Mouse (Mus musculus) limb, embryonic 12.5 days (tissue): ENCODE measurements around the gene Akap8. TPM values are rescaled to one million over a fixed set of nuclear protein-coding genes. Genes with fewer than 3 reads are reported as not detected.

Experiments used
- ATAC-seq: fragments of 200-750 bp; cut with Nextera tagmentation; 2 replicates; pipeline ENCODE4 v1.8.0; 2017; ENCODE audit warnings: low read depth, moderate TSS enrichment; ENCODE audit not compliant: insufficient number of reproducible peaks, insufficient read depth, low FRiP score, low TSS enrichment
- H3K27ac ChIP-seq: fragments of 300-500 bp; sonication (generic); 2 replicates; pipeline ENCODE4 v1.5.1; 2016; ENCODE audit warnings: mild to moderate bottlenecking, moderate library complexity
- H3K27me3 ChIP-seq: fragments of 300-500 bp; sonication (generic); 2 replicates; pipeline ENCODE4 v1.6.1; 2016; ENCODE audit warnings: mild to moderate bottlenecking, moderate library complexity
- H3K36me3 ChIP-seq: fragments of 300-500 bp; sonication (generic); 2 replicates; pipeline ENCODE4 v1.6.1; 2016; ENCODE audit warnings: mild to moderate bottlenecking, moderate library complexity
- H3K4me1 ChIP-seq: fragments of 300-500 bp; sonication (generic); replicated peaks from 2 replicates; pipeline ENCODE4 v1.6.1; 2016
- H3K4me2 ChIP-seq: fragments of 300-500 bp; sonication (generic); 2 replicates; pipeline ENCODE4 v1.6.1; 2016; ENCODE audit warnings: mild to moderate bottlenecking, moderate library complexity
- H3K4me3 ChIP-seq: fragments of 300-500 bp; sonication (generic); replicated peaks from 2 replicates; pipeline ENCODE4 v1.5.1; 2016; ENCODE audit warnings: mild to moderate bottlenecking
- H3K9ac ChIP-seq: fragments of 300-500 bp; sonication (generic); replicated peaks from 2 replicates; pipeline ENCODE4 v1.6.1; 2016; ENCODE audit warnings: mild to moderate bottlenecking, moderate library complexity
- H3K9me3 ChIP-seq: fragments of 300-500 bp; sonication (generic); 2 replicates; pipeline ENCODE4 v1.6.1; 2016; ENCODE audit warnings: mild to moderate bottlenecking, moderate library complexity
- WGBS: fragments of 180-500 bp; shearing (Covaris S2); methylation state at CpG from one replicate; pipeline ENCODE4 v1.1.7; 2016; 5-methylcytosine and 5-hydroxymethylcytosine counted together
- polyA plus RNA-seq: library from polyadenylated mRNA; unstranded; fragments of >200 nt; fragmentation: Nextera tagmentation; extraction: Ambion mirVana; gene quantifications from 2 replicates; pipeline ENCODE4 v1.2.1, GENCODE M21; 2016

Gene Akap8
- polyA plus RNA-seq = 151 and 153 TPM in 2 replicates

DNA sequence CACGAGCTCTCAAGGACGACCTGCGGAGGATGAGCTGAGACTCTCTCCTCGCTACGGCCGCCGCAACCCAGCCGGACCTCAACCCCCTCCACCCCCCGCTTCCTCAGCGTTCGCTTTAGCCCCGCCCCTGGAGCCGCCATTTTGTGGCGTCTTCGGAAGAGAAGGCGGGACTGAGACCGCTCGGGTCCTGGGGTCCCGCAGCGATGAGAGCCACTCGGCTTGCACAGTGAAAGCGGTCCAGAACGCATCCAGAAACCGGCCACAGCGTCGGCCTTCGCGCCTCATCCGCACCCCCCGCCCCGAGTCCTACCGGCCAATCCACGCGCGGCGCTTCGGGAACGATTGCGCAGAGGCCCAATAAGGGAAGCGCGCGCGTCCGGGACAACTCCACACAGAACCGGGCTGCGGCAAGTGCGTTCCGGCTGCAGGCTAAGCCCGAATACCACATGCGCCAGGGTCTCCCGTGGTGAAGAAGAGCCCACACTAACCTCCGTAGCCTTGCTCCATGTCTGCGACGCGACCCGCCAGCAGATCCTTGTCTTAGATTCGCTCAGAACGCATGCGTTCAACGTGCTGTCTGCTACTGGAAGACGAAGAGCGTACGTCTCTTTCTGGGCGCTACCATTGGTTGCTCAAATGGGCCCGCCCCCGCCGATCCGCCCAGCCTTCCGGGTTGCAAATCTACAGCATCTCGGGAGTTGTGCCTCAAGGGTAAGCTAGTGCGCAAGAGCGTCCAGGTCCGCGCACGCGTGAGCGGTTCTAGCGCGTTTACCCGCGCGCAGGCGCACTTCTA is at the start of gene Akap8:
TSS of gene Akap8 (minus strand) at position 642 of the 793 bp plus-strand sequence.
- Histone ChIP-seq H3K9me3 (no peaks in the 10 kb centered on the region), H3K4me1 (peaks cover 21% of the 10 kb centered on the region), H3K27ac (peak within 1 kb of the TSS; percentile 96), H3K4me3 (peak within 1 kb of the TSS; percentile 83), H3K4me2 (peak within 1 kb of the TSS; percentile 79), H3K9ac (peak within 1 kb of the TSS; percentile 85), H3K36me3 (peaks cover 46% of the 10 kb centered on the region), H3K27me3 (no peaks in the 10 kb centered on the region)
- ATAC-seq = peak; percentile 99
- WGBS = under 1% methylated on average over 83 of the region's 83 CpGs

DNA sequence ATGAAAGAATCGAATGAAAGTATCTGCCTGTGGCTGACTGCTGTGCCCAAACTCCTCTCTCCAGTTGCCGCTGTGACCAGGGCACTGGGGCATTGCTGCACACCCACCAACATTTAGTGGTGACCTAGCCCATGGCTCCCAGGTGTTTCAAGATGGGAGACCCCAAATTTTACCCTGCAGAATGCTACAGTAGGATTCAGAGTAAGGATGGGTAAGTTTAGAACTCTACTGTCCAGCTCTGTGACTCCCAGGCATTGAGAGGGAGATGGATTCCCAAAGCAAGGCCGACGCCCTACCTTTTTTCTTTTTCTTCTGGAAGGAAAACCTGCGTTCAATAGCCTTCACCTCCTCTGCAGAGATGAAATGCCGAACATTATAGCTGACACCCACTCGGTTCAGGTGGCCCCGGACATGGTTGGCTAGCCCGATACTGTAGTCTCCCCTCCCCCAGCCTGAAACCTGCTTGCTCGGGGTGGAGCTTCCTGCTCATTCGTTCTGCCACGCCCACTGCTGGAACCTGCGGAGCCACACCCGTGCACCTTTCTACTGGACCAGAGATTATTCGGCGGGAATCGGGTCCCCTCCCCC is 48.0 kb upstream of the Akap8 start:
- ATAC-seq = 0 out of 2 replicates have a peak, but pooled peaks have one; percentile 33
- Histone ChIP-seq H3K4me1 (peaks cover 11% of the 10 kb centered on the region; the same call in 1 of the 2 replicates), H3K4me3 (peak overlapping the region; percentile 33), H3K9me3 (no peaks in the 10 kb centered on the region), H3K36me3 (no peaks in the 10 kb centered on the region), H3K9ac (0 out of 2 replicates have a peak overlapping the region, but pooled peaks have one; percentile 27), H3K27ac (no peak overlapping the region), H3K27me3 (no peaks in the 10 kb centered on the region), H3K4me2 (peak overlapping the region; percentile 51)
- 18% methylated on average over 12 of the region's 17 CpGs for WGBS

DNA sequence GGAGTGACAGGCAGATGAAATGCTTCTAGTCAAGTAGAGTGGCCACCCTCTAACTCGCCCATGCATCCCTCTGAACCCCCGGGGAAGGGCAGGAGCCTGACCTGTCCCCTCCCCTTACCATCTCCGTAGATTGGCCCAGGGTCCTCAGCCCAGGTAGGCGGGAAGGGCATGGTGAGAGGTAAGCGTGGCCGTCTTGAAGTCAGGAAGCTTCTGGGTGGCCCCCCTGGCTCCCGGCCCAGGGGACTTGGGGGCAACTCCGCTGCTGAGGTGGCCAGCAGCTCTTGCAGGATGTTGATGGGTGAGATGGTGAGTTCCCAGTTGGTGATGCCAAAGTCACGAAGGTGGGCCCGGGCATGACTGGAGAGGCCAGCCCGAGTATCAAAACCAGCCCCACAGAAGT is 46.7 kb upstream of the Akap8 start:
- H3K4me3 ChIP-seq = no peak overlapping the region
- no peak for ATAC-seq

DNA sequence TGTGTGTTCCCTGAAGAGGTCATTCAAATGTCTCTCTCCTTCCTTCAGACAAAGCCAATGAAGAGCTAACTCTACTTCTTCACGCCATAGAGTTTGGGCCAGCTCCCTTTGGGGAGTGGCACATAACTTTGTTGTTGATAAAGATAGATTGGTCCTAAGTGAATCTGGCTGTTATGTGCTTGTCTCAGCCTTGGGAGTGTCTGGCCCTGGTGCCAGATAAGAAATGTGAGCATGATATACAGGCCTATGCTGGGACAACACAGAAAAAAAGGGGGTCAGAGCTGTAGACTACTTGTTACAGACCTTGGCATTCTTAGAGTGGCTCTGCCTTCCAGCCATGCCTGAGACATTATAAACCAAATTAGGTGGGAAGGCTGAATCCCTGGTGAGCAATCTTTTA is 44.3 kb upstream of the Akap8 start:
- H3K4me2 ChIP-seq = peak overlapping the region; percentile 52
- H3K9ac ChIP-seq = no peak overlapping the region; the same call in 1 of the 2 replicates
- 0 out of 2 replicates have a peak overlapping the region, but pooled peaks have one; percentile 66 for H3K27ac ChIP-seq
- no peak for ATAC-seq
- peaks cover 22% of the 10 kb centered on the region for H3K4me1 ChIP-seq
- 0 out of 2 replicates have a peak overlapping the region, but pooled peaks have one; percentile 88 for H3K4me3 ChIP-seq
- H3K36me3 ChIP-seq = peaks cover 26% of the 10 kb centered on the region
- H3K9me3 ChIP-seq = no peaks in the 10 kb centered on the region
- no peaks in the 10 kb centered on the region for H3K27me3 ChIP-seq
- 83% methylated on average over 1 of the region's 1 CpGs for WGBS

More for the DNA sequence above, 46.7 kb upstream of the Akap8 start:
- no peak overlapping the region for H3K4me2 ChIP-seq
- no peak overlapping the region for H3K27ac ChIP-seq
- no peaks in the 10 kb centered on the region for H3K27me3 ChIP-seq
- no peaks in the 10 kb centered on the region for H3K9me3 ChIP-seq
- H3K36me3 ChIP-seq = peaks cover 2% of the 10 kb centered on the region; the same call in 1 of the 2 replicates
- H3K4me1 ChIP-seq = peaks cover 18% of the 10 kb centered on the region
- 84% methylated on average over 11 of the region's 11 CpGs for WGBS
- H3K9ac ChIP-seq = no peak overlapping the region

DNA sequence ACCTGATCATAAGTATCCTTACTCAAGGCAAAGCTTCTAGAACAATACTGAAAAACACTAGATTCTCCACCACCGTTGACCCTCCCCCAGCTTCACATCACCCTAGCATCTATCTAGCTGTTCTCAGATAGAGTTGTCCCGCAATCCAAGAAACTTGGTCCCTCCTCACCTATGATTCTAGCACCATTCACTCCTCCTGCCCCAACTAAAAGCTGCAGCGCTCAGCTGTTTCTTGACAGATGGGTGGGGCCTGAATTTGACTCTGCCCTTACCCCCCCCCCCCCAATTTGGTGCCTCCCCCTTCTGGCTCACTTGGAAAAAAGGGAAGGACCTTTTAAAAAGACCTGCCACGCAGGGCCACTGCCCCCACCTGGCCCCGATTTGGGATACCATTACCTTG is 43.8 kb upstream of the Akap8 start:
- Histone ChIP-seq H3K9ac (no peak overlapping the region; the same call in none of the 2 replicates), H3K27me3 (no peaks in the 10 kb centered on the region), H3K4me2 (peak overlapping the region; percentile 52), H3K36me3 (peaks cover 31% of the 10 kb centered on the region), H3K4me1 (peaks cover 22% of the 10 kb centered on the region), H3K9me3 (no peaks in the 10 kb centered on the region), H3K4me3 (peak overlapping the region; percentile 88), H3K27ac (peak overlapping the region; percentile 66; the same call in 1 of the 2 replicates)
- WGBS = 49% methylated on average over 5 of the region's 5 CpGs
- ATAC-seq = no peak

DNA sequence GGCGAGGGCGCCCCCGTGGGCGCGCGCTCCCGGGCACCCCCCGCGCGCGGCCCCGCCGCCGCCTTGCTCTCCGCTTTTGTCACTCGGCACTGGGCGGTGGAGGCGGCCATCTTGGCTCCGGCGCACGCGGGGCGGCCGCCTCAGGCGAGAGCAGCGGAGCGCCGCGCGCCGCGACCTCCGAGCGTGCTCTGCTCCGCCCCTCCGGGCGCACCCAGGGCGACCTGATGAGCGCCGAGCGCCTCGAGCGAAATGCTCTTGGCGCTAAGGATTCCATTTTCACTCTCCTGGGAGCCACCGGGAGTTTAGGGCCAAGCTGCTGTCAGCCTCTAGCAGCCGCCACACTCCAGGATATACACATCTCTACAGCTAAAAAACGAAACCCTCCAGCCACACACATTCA is 43.3 kb upstream of the Akap8 start:
- peak overlapping the region; percentile 66 for H3K27ac ChIP-seq
- peak; percentile 82 for ATAC-seq
- WGBS = 1% methylated on average over 39 of the region's 47 CpGs

DNA sequence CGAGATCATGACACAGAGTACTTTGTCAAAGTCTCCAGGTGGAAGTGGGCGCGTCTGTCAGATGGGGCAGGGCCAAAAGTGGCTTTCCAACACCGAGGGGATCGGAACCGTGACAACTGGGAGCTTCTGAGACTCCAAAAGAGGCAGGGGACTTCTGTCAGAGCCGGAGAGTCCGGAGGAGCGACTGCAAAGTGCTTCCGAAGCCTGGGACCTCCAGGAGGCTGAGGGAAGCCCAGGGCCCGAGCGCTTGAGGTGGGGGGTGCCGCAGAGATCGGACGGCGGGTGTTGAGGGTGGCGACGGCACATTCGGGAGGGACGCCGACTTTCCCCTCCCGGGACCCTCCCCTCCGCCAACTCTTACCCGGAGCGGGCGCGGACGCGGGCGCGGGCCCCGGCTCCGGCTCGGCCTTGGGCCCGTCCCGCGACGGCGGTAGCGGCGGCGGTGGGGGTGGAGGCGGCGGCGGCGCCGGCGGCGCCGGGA is 42.8 kb upstream of the Akap8 start:
- Histone ChIP-seq H3K27ac (peak overlapping the region; percentile 66; the same call in 1 of the 2 replicates), H3K27me3 (no peaks in the 10 kb centered on the region), H3K9ac (peak overlapping the region; percentile 96), H3K4me3 (peak overlapping the region; percentile 88), H3K4me1 (peaks cover 22% of the 10 kb centered on the region), H3K9me3 (no peaks in the 10 kb centered on the region), H3K36me3 (peaks cover 41% of the 10 kb centered on the region), H3K4me2 (peak overlapping the region; percentile 86)
- under 1% methylated on average over 22 of the region's 50 CpGs for WGBS
- peak; percentile 18 for ATAC-seq

More for the DNA sequence above, 43.3 kb upstream of the Akap8 start:
- Histone ChIP-seq H3K9ac (peak overlapping the region; percentile 96), H3K4me2 (peak overlapping the region; percentile 52), H3K36me3 (peaks cover 36% of the 10 kb centered on the region), H3K9me3 (no peaks in the 10 kb centered on the region), H3K27me3 (no peaks in the 10 kb centered on the region), H3K4me1 (peaks cover 22% of the 10 kb centered on the region), H3K4me3 (peak overlapping the region; percentile 88)

DNA sequence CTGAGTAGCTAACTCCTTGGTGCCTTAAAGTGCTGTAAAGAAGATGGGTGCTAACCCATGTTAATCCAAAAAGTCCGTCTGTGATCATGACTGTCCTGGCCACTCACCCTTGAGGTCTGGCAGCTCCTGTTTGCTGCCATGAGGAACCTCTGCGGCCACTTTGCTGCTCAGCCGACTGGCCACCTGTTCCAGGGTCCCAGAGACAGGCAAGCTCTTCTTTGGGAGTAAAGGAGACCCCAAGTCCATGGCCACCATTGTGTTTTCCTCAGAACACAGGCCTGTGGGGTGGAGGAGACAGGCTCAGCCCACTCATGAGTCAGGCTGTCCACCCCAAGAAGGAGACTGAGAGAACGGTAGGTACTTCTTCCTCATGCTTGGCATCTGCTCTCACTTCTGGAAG is 41.6 kb upstream of the Akap8 start:
- Histone ChIP-seq H3K9ac (peak overlapping the region; percentile 12; the same call in 1 of the 2 replicates), H3K4me3 (peak overlapping the region; percentile 88), H3K27me3 (no peaks in the 10 kb centered on the region), H3K4me2 (peak overlapping the region; percentile 86), H3K9me3 (no peaks in the 10 kb centered on the region), H3K36me3 (peaks cover 52% of the 10 kb centered on the region), H3K27ac (no peak overlapping the region), H3K4me1 (peaks cover 22% of the 10 kb centered on the region)
- WGBS = 72% methylated on average over 4 of the region's 4 CpGs
- ATAC-seq = no peak

DNA sequence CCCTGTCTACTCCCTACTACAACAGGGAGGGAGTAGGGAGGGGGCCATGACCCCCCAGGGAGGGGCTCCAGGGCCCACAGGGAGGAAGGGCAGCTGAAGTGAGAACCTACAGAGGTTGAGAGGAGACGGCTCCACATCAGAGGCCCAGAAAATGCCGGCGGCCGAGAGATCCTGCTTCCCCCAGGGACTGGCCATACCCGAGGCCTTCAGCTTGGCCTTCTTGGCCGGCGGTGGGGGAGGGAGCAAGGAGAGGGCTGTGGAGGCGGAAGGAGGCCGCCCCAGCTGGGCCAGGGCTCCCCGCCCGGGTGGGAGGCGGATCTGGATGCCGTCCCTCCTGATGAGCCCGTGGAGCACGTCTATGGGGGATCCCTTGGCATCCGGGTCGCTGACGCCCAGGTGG is 38.9 kb upstream of the Akap8 start:
- Histone ChIP-seq H3K4me3 (no peak overlapping the region), H3K36me3 (peaks cover 80% of the 10 kb centered on the region), H3K9ac (no peak overlapping the region), H3K4me2 (no peak overlapping the region), H3K9me3 (no peaks in the 10 kb centered on the region), H3K27me3 (no peaks in the 10 kb centered on the region), H3K27ac (no peak overlapping the region), H3K4me1 (peaks cover 16% of the 10 kb centered on the region)
- no peak for ATAC-seq
- 90% methylated on average over 18 of the region's 18 CpGs for WGBS

DNA sequence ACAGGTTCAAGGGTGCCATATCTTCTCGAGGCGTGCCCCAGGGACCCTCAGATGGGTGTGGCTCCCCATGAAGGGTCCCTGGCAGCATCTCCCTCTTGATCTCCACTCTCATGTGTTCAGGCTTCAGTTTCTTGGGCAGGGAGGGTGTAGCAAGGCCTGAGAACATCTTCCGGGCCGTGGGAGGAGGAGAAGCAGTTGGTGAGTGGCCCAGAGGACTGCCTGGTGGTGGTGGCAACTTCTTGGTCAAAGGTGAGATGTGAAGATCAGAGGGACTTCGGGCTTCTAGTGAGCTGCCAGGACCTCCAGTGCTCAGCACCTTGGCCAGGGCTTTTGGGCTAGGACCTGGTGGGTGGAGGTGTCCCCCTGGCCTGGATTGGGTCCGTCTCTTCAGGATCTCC is 37.9 kb upstream of the Akap8 start:
- Histone ChIP-seq H3K4me1 (peaks cover 11% of the 10 kb centered on the region), H3K27me3 (no peaks in the 10 kb centered on the region), H3K4me3 (no peak overlapping the region), H3K36me3 (peaks cover 90% of the 10 kb centered on the region), H3K9ac (no peak overlapping the region), H3K4me2 (no peak overlapping the region), H3K9me3 (no peaks in the 10 kb centered on the region), H3K27ac (no peak overlapping the region)
- WGBS = 90% methylated on average over 6 of the region's 6 CpGs
- ATAC-seq = no peak
